Mouse (Mus musculus) fat pad, adult 2 months (tissue): Measurements from ENCODE around the gene Efcc1.
A peak's percentile ranks its signal among the peaks of the same experiment; 100 is the strongest.

Source experiments
- DNase-seq: peaks from one replicate; pipeline ENCODE4 v3.0.0-alpha.2; 2011; ENCODE audit warnings: low read depth, low spot score; ENCODE audit errors: extremely low read depth

The Efcc1 gene

GRCm38 (mm10) chr6:87804036-87804435, 73.4 kb downstream of the Efcc1 start:
- DNase-seq: peak; percentile 83

GRCm38 (mm10) chr6:87804886-87805285, 74.2 kb downstream of the Efcc1 start:
- peak; percentile 68 for DNase-seq

DNA sequence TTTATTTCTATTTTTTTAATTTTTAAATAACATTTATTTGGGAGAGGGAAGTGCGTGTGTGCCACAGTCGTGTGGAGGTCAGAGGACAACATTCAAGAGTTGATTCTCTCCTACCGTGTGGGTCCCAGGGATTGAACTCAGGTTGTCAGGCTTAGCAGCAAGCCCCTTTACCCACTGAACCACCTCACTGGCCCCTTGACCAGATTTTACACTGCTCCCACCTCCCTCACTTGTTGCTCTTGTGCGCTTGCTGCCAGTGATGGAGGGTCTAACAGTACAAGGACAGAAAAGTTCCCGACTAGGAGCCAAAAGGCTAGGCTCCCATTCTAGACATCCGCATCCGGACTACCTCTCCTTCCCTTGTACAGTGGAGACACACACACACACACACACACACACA, 74.8 kb downstream of the Efcc1 start:
- DNase-seq: no peak
